Mouse (Mus musculus): ENCODE measurements at regions not wholly inside any gene's neighbourhood (a gene's known extent, or its start where the extent isn't known, plus 50 kb on each side); places are given as distances from the start of the nearest gene placed in this dataset.

GRCm38 (mm10) chr6:100380536-100380935 lies 93.3 kb upstream of the Rybp start:
- DNase-seq, result no peak

- no peak for DNase-seq
These were observed 92.5 kb upstream of the Rybp start for GRCm38 (mm10) chr6:100379792-100380191.

GRCm38 (mm10) chr6:100378533-100378874 lies 91.2 kb upstream of the Rybp start:
- DNase-seq, result no peak

- no peak for DNase-seq
These were observed 90.7 kb upstream of the Rybp start for GRCm38 (mm10) chr6:100377828-100378532.

GRCm38 (mm10) chr6:100376656-100377055 lies 89.4 kb upstream of the Rybp start:
- no peak for DNase-seq

- DNase-seq, result no peak
These were observed 83.5 kb upstream of the Rybp start for GRCm38 (mm10) chr6:100370828-100371227.

- no peak for DNase-seq
These were observed 83.1 kb upstream of the Rybp start for GRCm38 (mm10) chr6:100370358-100370757.

- no peak for DNase-seq
These were observed 78.9 kb upstream of the Rybp start for GRCm38 (mm10) chr6:100366231-100366630.

- DNase-seq, result no peak
These were observed 78.5 kb upstream of the Rybp start for GRCm38 (mm10) chr6:100365791-100366190.

- DNase-seq, result no peak
These were observed 76.4 kb upstream of the Rybp start for GRCm38 (mm10) chr6:100363683-100364082.

- DNase-seq, result no peak
These were observed 69.5 kb upstream of the Rybp start for GRCm38 (mm10) chr6:100356617-100357399.

GRCm38 (mm10) chr6:100355858-100356257 lies 68.6 kb upstream of the Rybp start:
- DNase-seq, result no peak

- no peak for DNase-seq
These were observed 60.2 kb upstream of the Rybp start for GRCm38 (mm10) chr6:100347481-100347880.

- no peak for DNase-seq
These were observed 57.8 kb upstream of the Rybp start for GRCm38 (mm10) chr6:100345073-100345472.

GRCm38 (mm10) chr6:100341305-100342290 lies 54.3 kb upstream of the Rybp start:
- DNase-seq, result no peak

- DNase-seq, result no peak
These were observed 51.0 kb upstream of the Rybp start for GRCm38 (mm10) chr6:100338291-100338690.
